Mouse (Mus musculus) cerebellum, postnatal 25 days (tissue): Measurements from ENCODE around the gene D6Wsu163e.

Source experiments
- DNase-seq, 2 experiments: peaks; one replicate each; pipeline ENCODE4 v3.0.0; 2021; ENCODE audit warnings: mixed read lengths in 2 of 2

Gene D6Wsu163e

GRCm38 (mm10) chr6:126939487-126940171 lies at the start of gene D6Wsu163e, which contains the start of gene Rad51ap1:
Gene D6Wsu163e, plus strand, starts transcription at chr6:126939962.
Gene Rad51ap1, minus strand, starts transcription at chr6:126939587.
- DNase-seq = peak; percentile 97 to 98

DNA sequence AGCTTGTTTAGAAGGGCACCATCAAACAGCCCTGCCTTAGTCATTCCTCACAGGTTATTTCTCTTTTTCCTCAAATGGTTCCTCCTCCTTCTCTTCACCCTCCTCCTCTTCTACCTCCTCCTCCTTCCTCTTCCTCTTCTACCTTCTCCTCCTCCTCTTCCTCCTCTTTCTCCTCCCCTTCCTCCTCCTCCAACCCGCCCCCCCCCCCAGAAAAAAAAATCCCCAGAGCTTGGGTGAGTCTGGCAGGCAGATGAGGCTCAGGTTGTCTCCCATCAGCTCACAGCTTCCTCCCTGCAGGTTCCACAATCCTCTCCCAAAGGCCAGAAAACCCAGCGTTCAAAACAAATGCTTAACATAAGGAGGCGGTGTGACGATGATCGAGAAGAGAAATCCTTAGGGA lies 32.4 kb upstream of the D6Wsu163e start:
- no peak for DNase-seq

DNA sequence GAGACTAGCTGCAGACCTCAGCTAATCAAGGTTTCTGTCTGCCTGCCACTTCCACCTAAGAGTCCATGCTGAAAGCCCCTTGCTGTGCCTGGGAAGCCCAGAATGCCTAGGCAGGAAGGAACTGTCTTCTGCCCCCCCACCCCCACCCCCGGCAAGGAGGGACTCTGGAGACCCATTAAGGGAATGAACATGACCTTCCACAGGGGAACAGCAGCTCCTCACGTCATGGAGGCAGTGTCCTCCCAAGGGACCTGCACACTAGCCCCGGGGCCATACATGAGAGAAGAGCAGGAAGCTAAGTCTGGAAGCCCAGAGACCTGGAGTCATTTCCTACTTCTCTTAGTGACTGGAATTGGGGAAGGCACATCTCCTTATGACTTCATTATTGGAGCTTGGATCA lies 31.9 kb upstream of the D6Wsu163e start:
- DNase-seq = no peak

- no peak for DNase-seq
Measured at GRCm38 (mm10) chr6:126910727-126911126, 29.0 kb upstream of the D6Wsu163e start.

DNA sequence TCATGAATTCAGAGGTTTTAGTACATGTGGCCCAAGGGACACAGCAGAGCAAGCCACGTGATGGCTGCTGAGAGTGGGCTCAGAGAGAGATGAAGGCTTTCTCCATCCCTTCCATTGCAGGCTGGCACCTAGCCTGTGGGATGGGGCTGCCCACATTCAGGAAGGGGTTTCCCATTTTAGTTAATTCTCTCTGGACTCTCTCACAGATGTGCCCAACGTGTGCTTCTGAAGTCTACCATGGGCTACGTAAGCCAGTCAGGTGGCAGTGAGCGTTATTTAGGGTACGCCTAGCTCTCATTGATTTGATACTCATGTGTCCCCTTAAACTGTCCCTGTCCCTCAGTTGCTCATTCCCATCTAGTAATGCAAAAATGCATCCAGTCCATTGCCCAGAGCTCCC lies 24.8 kb upstream of the D6Wsu163e start:
- no peak for DNase-seq

DNA sequence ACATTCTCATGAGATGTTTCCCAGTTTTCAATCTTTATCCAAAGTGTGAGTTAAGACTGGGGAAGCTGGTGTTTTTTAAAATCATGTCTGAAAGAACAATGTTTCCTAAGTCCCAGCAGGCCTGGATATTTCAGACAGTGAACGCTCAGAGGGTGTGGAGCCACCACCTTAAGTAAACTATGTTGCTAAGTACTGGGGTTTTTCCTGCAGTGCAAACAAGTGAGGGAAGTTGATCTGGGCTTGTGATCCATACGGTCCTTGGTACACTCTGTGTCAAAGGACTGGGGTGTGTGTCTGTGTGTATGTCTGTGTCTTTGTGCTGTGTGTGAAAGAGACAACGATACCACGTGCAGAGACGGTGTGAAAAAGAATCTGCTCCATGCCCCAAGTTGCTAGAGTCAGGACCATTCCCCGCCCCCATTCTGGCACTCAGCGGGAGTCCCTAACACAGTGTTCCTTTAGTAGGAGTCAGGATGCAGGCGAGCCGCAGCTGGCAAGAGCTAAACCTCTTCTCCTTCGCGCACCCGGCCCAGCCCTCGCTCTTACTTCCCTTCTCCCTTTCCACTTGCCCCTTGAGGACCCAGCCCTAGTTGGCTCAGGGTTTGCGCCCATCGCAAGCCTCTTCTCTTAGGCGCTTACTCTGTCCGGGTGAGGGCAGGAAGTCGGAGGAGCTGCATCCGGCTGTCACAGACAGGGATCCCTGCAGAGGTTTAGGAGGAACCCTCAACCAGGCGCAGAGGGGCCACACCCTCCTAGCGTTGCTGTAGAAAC lies 18.5 kb upstream of the D6Wsu163e start, which contains the start of gene Dyrk4:
Dyrk4 (minus strand) TSS at position 729 of the 771 bp plus-strand sequence.
- DNase-seq = no peak

DNA sequence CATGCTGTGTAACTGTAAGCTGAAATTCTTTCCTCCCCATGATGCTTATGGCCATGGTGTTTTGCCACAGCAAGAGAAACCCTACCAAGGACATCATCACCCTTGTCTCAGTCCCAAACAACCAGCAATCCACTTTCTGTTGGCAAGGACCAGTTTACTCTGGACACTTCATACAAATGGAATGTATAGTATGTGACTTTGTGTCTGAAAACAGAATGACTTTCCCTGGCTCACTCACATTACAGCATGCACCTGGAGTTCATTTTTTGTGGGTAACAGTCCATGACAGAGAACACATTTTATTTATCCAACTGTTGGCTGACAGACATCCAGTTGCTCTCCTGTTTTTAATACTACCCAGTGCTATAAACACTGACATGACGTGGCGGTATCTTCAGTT lies 6.9 kb upstream of the D6Wsu163e start:
- no peak for DNase-seq

- DNase-seq = no peak
Measured at GRCm38 (mm10) chr6:126938047-126938446, 1.7 kb upstream of the D6Wsu163e start.

DNA sequence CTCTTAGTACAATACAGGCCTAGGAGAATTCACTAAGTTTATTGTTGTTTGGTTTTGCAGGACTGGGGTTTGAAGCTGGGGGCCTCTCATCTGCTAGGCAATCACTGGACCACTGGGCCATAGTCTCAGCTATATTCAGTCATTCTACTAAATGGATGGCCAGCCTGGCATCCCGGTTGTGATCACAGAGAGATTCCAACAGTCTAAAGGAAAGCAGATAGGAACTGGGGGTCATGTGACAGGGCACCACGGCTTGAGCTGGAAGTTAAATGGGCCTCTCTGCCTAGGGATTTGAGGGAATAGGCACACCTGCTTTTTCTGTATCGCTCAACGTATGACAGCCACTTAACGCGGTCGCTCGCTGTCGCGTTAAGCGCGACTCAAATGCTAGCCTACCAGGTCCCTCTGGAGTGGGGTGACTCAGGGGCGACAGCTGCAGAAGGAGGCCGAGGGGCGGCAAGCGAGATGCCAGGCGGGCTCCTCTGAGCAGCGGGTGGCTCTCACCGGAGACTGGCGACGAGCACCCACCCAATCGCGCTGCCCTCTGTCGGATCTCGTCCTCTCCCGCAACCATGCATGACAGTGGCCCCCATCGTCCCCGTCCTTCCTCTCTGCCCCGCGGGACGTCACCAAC lies 792 bp upstream of the D6Wsu163e start:
- DNase-seq = no peak

DNA sequence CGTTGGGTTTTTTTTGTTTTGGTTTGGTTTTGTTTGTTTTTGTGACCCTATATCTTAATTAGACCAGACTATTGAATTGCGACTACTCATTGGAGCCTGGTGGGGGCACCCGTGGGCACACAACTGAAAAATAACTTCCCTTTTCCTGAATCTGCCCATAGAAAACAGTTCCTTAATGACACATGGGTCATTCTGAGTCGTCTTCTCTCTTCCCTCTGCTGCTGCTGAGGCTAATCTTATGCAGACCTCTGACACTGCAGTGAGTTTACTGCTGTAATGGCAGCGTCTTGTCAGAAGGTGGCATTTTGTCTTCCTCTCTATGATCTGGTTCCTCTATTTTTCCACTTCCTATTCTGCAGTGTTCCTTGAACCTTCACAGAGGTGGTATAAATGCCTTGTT lies 689 bp downstream of the D6Wsu163e start:
- DNase-seq = peak in 1 of 2 experiments; percentile 30

- no peak for DNase-seq
Measured at GRCm38 (mm10) chr6:126948336-126948735, 8.6 kb downstream of the D6Wsu163e start.

DNA sequence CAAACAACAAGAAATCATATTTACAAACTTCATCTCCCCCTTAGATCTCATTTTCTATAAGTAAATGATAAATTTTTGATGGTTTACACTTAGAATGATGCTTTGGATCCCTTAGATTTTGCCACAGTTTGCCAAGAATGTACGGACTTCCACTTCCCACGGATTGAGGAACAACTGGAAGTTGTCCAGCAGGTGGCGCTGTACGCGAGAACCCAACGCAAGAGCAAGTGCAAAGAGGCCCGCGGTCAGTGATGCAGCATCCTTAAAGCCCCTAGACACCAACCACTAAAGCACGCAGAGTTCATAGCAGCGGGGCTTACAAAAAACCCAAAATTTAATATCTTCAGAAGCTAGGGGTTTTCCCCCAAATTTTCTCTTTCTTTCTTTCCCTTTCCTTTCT lies 16.0 kb downstream of the D6Wsu163e start:
- DNase-seq = peak; percentile 74 to 87

- DNase-seq = no peak
Measured at GRCm38 (mm10) chr6:126961371-126962018, 21.7 kb downstream of the D6Wsu163e start.

DNA sequence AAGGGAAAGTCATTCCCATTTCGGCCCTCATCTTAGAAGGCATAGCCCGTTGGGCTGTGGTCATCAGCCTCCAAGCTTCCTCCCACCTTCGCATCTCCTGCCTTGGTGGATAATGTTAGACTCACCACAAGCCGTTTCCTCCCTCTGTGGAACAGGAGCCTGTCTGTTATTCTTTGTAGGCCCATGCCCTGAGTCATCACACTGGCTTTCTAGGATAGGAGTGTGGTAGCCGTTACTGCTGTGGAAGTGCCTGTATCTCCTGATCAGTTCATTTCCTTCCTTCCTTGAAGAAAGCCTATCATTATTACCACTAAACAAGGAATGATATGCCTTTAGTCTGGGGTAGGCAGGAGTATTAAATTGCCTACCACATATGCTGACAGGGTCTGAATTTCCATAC lies 22.9 kb downstream of the D6Wsu163e start:
- no peak for DNase-seq

- DNase-seq = no peak
Measured at GRCm38 (mm10) chr6:126963426-126963825, 23.7 kb downstream of the D6Wsu163e start.

DNA sequence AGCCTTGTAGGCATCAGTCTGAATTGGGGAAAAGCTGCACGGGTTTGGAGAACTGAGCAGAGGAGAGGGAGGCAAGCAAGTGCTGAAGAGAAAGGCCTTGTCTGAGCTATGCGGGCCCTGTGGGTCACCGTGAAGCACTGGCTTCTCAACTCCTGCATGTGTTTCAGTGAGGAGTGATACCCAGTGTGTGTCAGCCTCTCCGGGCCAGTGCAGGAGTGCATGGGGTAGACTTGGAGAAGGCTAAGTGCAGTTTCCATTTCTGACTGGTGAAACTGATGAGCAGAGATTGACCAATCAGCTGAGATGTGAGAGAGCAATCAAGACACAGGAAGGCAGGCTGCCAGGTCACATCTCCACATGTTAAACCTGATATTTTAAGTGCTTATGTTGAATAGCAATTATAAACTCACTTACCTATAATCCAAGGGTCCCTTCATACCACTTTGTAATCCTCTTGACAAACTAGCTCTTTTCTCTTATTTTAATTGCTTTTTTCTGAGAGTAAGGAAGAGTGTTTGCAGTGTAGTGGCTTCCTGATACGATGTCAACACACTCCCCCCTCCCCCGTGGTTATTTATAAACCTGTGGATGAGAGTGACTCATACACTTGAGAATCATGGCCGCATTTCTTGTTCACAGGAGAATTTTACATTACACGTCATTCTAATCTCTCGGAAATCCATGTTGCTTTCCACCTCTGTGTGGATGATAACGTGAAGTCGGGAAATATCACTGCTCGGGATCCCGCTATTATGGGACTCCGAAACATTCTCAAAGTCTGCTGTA lies 26.7 kb downstream of the D6Wsu163e start:
- no peak for DNase-seq

- no peak for DNase-seq
Measured at GRCm38 (mm10) chr6:126981539-126982234, 41.9 kb downstream of the D6Wsu163e start.

GRCm38 (mm10) chr6:126993676-126994075 lies 53.9 kb downstream of the D6Wsu163e start:
- DNase-seq = no peak

- DNase-seq = no peak
Measured at GRCm38 (mm10) chr6:126995494-126995893, 55.7 kb downstream of the D6Wsu163e start.

- DNase-seq = no peak
Measured at GRCm38 (mm10) chr6:126996399-126996798, 56.6 kb downstream of the D6Wsu163e start.

DNA sequence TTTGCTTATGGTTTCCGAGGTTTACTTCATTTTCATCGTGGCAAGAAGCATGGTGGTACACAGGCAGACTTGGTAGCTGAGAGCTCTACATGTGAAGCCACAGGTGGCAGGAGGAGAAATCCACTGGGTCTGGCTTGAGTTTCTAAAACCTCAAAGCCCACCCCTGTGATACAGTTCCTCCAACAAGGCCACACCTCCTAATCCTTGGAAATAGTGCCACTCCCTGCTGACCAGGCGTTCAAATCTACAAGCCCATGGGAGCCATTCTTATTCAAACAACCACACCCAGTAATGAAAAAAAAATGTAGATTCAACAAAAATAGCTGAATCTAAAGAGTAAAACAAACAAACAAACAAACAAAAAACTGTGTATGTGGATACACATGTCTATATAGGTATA lies 65.9 kb downstream of the D6Wsu163e start:
- no peak for DNase-seq

DNA sequence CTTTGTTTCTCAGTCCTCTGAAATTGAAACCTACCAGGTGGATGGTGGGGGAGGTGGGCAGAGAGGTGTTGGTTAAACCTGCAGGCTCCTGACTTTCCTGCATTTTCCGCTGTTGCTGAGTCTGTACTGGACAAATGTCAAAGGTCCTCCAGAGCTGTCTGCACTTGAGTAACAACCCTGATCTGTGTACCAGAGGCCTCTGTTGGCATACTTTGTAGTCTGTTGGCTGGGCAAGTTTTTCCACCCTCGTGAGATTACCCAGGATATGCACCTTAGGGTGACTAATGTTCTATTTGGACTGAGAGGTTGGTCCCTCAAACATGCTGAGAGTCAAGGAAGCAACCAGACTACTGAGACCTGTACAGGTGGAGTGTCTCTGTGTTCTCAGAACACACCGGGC lies 66.8 kb downstream of the D6Wsu163e start:
- no peak for DNase-seq
